Mouse (Mus musculus): ENCODE measurements around the gene Ttc33. TPM values are rescaled to one million over a fixed set of nuclear protein-coding genes. Genes with fewer than 3 reads are reported as not detected.

The Ttc33 gene
- polyA plus RNA-seq, 1 experiment, result 59.6 TPM

DNA sequence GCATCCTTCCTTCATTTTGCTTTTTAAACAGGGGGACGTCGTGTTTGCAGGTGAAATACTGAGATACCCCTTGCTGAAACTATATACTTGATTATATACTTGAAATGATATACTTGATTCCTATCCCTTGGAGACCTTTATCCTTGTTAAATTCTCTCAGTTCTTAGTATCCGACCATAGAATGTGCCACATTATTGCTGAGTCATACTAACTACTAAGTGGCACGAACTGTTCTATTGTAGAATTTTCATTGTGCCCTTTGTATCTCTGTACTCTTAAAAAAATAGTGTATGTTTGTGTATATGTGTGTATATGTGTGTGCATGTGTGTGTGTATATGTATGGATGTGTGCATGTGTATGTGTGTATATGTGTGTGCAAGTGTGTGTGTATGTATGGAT, 29.0 kb upstream of the Ttc33 start:
- H3K27ac ChIP-seq (ENCODE audit: insufficient read depth, low read length), result no peak overlapping the region
- 80% methylated on average over 4 of the region's 4 CpGs for WGBS
- no peaks in the 10 kb centered on the region for H3K27me3 ChIP-seq (ENCODE audit: control insufficient read depth, insufficient read depth, low read length)
- TF ChIP-seq CTCF (IDR thresholded peaks at IDR 0.05; ENCODE audit: borderline replicate concordance, insufficient read depth, low read depth, low read length), result no peak
- no peak for TF ChIP-seq POLR2A (IDR thresholded peaks at IDR 0.05; ENCODE audit: borderline replicate concordance, insufficient read depth, low read length)
- DNase-seq, result no peak
- no peaks in the 10 kb centered on the region; the same call in 1 of the 2 replicates for H3K4me1 ChIP-seq (ENCODE audit: control insufficient read depth, insufficient read depth, low read length)
- H3K4me3 ChIP-seq (replicated peaks; ENCODE audit: insufficient read depth, low read depth, low read length), result no peak overlapping the region

DNA sequence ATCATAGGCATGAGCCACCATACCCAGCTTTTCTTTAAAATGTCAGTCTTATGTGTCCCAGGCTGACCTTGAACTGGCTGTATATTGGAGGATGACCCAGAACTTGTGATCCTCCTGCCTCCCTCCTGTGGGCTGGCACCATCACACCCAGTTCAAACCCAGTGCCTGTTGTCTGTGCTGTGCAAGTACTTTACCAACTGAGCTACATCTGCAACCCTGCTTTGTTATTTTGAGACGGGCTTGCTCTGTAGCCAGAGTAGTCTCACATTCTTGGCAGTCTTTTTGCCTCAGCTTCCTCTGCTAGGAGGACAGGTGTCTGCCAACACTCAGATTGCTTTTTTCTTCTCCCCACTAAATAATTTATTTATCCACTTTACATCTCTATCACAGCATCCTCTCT, 27.9 kb upstream of the Ttc33 start:
- 11% methylated on average over 1 of the region's 1 CpGs for WGBS
- Histone ChIP-seq H3K4me3 (replicated peaks; ENCODE audit: insufficient read depth, low read depth, low read length) (no peak overlapping the region), H3K4me1 (ENCODE audit: control insufficient read depth, insufficient read depth, low read length) (no peaks in the 10 kb centered on the region; the same call in 1 of the 2 replicates), H3K27me3 (ENCODE audit: control insufficient read depth, insufficient read depth, low read length) (no peaks in the 10 kb centered on the region), H3K27ac (ENCODE audit: insufficient read depth, low read length) (no peak overlapping the region)
- DNase-seq, result no peak
- TF ChIP-seq CTCF (IDR thresholded peaks at IDR 0.05; ENCODE audit: borderline replicate concordance, insufficient read depth, low read depth, low read length), result no peak
- no peak for TF ChIP-seq POLR2A (IDR thresholded peaks at IDR 0.05; ENCODE audit: borderline replicate concordance, insufficient read depth, low read length)

DNA sequence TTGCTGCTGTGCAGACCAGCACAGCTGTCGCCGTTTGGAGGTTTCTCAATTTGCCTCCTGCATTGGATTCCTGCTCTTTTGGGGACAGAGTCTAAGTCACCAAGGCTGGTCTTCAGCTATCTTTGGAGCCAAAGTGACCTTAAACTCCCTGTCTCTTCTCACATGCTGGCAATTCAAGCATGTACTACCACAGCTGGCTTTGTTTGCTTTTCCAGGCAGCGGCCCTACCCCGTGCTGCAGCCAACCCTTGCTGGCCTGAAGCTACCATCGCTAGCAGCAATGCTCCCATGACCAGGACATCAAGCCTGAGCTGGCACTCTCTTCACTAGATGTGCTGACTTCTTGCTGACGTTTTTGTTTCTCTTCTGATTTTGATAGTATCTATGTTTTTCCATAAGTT, 26.5 kb upstream of the Ttc33 start:
- no peak for DNase-seq
- Histone ChIP-seq H3K27me3 (ENCODE audit: control insufficient read depth, insufficient read depth, low read length) (no peaks in the 10 kb centered on the region), H3K27ac (ENCODE audit: insufficient read depth, low read length) (no peak overlapping the region), H3K4me1 (ENCODE audit: control insufficient read depth, insufficient read depth, low read length) (no peaks in the 10 kb centered on the region; the same call in 1 of the 2 replicates), H3K4me3 (replicated peaks; ENCODE audit: insufficient read depth, low read depth, low read length) (no peak overlapping the region)
- WGBS, result 51% methylated on average over 6 of the region's 6 CpGs
- no peak for TF ChIP-seq POLR2A (IDR thresholded peaks at IDR 0.05; ENCODE audit: borderline replicate concordance, insufficient read depth, low read length)
- no peak for TF ChIP-seq CTCF (IDR thresholded peaks at IDR 0.05; ENCODE audit: borderline replicate concordance, insufficient read depth, low read depth, low read length)

DNA sequence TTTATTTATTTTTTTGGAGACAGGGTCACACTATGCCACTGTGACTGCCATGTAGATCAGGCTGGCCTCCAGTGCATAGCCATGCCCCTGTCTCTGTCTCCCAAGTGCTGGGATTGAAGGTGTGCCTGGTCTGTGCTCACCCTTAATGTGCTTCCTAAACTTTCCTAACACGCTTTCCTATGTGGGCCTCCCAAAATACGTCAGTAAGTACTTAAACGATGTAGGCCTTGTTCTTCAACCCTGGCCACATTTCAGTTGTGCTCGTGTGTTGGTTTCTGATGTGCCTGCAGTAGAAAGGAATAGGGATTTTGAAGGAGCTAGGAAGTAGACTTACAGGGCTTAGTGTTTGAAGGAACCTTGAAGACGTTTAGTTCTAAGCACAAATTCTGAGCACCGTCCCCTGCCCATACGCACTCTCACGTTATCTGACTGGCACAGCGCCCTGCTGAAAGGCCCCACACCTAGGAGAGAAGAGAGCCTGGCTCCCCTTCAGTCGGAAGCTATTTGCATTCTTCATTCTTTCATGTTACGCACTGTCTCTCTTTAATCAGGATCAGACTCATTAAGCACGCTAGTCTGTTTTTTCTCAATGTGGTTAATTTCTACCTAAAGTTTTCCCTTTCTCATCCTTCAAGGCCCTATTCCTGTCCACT, 20.1 kb upstream of the Ttc33 start:
- H3K4me3 ChIP-seq (replicated peaks; ENCODE audit: insufficient read depth, low read depth, low read length), result no peak overlapping the region
- TF ChIP-seq CTCF (IDR thresholded peaks at IDR 0.05; ENCODE audit: borderline replicate concordance, insufficient read depth, low read depth, low read length) (no peak), POLR2A (IDR thresholded peaks at IDR 0.05; ENCODE audit: borderline replicate concordance, insufficient read depth, low read length) (no peak)
- WGBS, result 85% methylated on average over 12 of the region's 12 CpGs
- H3K27me3 ChIP-seq (ENCODE audit: control insufficient read depth, insufficient read depth, low read length), result no peaks in the 10 kb centered on the region
- H3K27ac ChIP-seq (ENCODE audit: insufficient read depth, low read length), result no peak overlapping the region
- no peaks in the 10 kb centered on the region for H3K4me1 ChIP-seq (ENCODE audit: control insufficient read depth, insufficient read depth, low read length)
- DNase-seq, result no peak

DNA sequence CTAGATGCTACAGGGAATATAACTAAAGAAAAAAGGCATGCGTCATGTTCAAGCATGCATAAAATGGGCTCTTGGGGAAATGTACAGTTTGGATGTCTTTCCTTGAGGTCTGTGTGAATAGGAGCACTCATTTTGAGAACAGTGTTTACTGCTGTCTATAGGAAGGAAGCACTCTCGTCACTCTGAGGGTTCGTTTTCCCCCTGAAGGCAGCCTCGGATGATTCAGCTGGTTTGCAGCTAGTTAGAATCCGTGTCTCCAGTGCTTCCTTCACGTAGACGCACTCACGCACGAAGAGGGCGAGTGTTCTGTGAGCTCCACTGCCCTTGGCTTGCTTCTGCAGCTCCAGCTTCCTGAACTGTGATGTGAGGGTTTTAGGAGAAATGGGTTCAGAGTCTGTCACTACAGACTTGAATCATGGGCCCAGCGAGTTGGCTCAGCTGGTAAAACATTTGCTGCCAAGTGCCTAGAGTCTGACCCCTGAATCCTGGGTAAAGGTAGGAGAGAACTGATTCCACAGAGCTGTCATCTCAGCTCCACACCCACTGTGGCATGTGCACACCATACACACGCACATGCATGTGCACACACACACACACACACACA, 12.0 kb upstream of the Ttc33 start:
- Histone ChIP-seq H3K27ac (ENCODE audit: insufficient read depth, low read length) (no peak overlapping the region), H3K27me3 (ENCODE audit: control insufficient read depth, insufficient read depth, low read length) (no peaks in the 10 kb centered on the region), H3K4me3 (replicated peaks; ENCODE audit: insufficient read depth, low read depth, low read length) (no peak overlapping the region), H3K4me1 (ENCODE audit: control insufficient read depth, insufficient read depth, low read length) (no peaks in the 10 kb centered on the region)
- WGBS, result 91% methylated on average over 12 of the region's 12 CpGs
- DNase-seq, result no peak
- no peak for TF ChIP-seq CTCF (IDR thresholded peaks at IDR 0.05; ENCODE audit: borderline replicate concordance, insufficient read depth, low read depth, low read length)
- no peak for TF ChIP-seq POLR2A (IDR thresholded peaks at IDR 0.05; ENCODE audit: borderline replicate concordance, insufficient read depth, low read length)

DNA sequence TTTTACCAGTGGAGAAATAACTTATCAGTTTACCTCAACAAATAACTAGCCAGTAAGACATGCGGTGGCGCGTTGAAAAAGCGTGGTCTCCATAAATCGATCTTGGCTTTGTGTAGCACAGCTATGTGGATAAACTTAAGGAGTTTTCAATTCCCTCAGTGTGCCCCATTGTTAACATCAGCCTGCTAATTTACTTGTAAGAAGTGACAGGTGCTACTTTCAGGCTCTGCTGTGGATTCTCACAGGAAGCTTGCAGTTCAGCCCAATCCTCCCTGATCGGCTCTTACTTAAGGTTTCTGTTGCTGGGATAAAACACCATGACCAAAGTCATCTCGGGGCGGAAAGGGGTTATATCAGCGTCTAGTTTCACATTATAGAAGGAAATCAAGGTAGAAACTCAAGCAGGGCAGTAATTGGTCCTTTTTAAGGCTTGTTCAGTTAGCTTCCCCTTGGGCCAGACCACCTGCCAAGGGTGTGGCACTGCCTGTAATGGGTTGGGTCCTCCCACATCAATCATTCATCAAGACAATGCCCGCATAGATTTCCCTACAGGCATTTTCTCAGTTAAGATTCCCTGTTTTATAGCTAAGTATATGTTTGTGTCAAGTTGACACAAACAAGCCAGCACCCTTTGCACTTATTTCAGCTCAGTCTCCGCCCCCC, 526 bp upstream of the Ttc33 start:
- WGBS, result 42% methylated on average over 11 of the region's 11 CpGs
- Histone ChIP-seq H3K27ac (ENCODE audit: insufficient read depth, low read length) (peak overlapping the region; percentile 12; the same call in 1 of the 2 replicates), H3K4me3 (replicated peaks; ENCODE audit: insufficient read depth, low read depth, low read length) (peak overlapping the region; percentile 81), H3K4me1 (ENCODE audit: control insufficient read depth, insufficient read depth, low read length) (0 out of 2 replicates have a peak, but pooled peaks cover 3% of the 10 kb centered on the region), H3K27me3 (ENCODE audit: control insufficient read depth, insufficient read depth, low read length) (no peaks in the 10 kb centered on the region)
- TF ChIP-seq POLR2A (IDR thresholded peaks at IDR 0.05; ENCODE audit: borderline replicate concordance, insufficient read depth, low read length), result no peak
- no peak for TF ChIP-seq CTCF (IDR thresholded peaks at IDR 0.05; ENCODE audit: borderline replicate concordance, insufficient read depth, low read depth, low read length)
- peak; percentile 23 to 32 for DNase-seq

DNA sequence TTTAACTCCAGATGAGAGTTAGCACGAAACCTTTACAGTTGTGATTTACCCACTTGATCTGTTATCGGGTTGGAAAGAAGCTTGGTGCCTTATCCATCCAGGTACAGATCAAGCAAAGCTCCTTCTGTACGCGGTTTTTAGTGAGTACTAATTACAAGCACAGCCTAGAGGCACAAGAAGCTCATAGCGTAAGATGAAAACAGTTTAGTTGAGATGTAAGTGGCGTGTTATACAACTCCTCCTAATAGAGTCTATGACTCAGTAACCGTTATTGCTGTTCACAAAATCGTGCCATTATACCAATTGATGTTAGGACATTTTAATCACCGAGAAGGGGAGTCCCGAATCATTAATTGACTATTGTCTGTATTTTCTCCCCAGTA, 959 bp downstream of the Ttc33 start:
- DNase-seq, result no peak
- Histone ChIP-seq H3K4me3 (replicated peaks; ENCODE audit: insufficient read depth, low read depth, low read length) (peak overlapping the region; percentile 81), H3K4me1 (ENCODE audit: control insufficient read depth, insufficient read depth, low read length) (0 out of 2 replicates have a peak, but pooled peaks cover 3% of the 10 kb centered on the region), H3K27ac (ENCODE audit: insufficient read depth, low read length) (no peak overlapping the region), H3K27me3 (ENCODE audit: control insufficient read depth, insufficient read depth, low read length) (no peaks in the 10 kb centered on the region)
- WGBS, result 16% methylated on average over 10 of the region's 10 CpGs
- TF ChIP-seq CTCF (IDR thresholded peaks at IDR 0.05; ENCODE audit: borderline replicate concordance, insufficient read depth, low read depth, low read length) (no peak), POLR2A (IDR thresholded peaks at IDR 0.05; ENCODE audit: borderline replicate concordance, insufficient read depth, low read length) (no peak)
